Mouse (Mus musculus) gonadal fat pad, adult 2 months (tissue): Measurements from ENCODE around the gene Tbc1d4. TPM values are rescaled to one million over a fixed set of nuclear protein-coding genes. Genes with fewer than 3 reads are reported as not detected.

Experiments
- DNase-seq: peaks from one replicate; pipeline ENCODE4 v3.0.0-alpha.2; 2012; ENCODE audit warnings: low read depth
- polyA plus RNA-seq: library from polyadenylated mRNA; depleted of rRNA; stranded (reverse); fragments of >200 nt; gene quantifications from 2 replicates; pipeline ENCODE4 v1.2.3, GENCODE M21; 2012; rRNA removed

Tbc1d4 gene
- polyA plus RNA-seq, 1 experiment: 12.7 TPM

GRCm38 (mm10) chr14:101428805-101429516, 180.0 kb downstream of the Tbc1d4 start:
- DNase-seq: no peak

DNA sequence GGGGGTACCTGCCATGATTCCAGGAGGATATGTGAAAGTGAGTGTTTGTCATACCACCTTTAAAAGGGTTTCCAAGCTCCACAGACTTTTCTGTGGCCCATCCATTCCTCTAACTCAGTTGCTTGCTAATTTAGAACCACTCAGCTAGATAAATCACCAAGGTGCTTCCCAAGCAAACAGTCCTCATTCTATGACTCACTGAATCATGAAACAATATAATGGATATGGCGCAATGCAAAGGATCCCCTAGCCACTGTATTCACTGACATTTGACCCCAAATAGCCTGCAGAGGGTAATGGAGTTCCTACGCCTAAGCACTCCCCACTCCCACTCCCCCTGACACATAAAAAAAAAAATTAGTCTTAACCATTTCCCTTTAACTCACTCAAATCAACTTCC, 191.3 kb downstream of the Tbc1d4 start:
- DNase-seq: no peak

Other genes starting within 250 kb of the Tbc1d4 start
- 25.8 and 32.7 TPM in 2 replicates for gene Commd6, start 31.5 kb upstream of the Tbc1d4 start, polyA plus RNA-seq
- 7.4 and 11.0 TPM in 2 replicates for gene Uchl3, start 44.8 kb upstream of the Tbc1d4 start, polyA plus RNA-seq
- 1.3 and 1.9 TPM in 2 replicates for gene Gm9922, start 120.6 kb upstream of the Tbc1d4 start, polyA plus RNA-seq
- 9.7 and 14.1 TPM in 2 replicates for gene Lmo7, start 120.8 kb upstream of the Tbc1d4 start, polyA plus RNA-seq